In the genomic region with DNA sequence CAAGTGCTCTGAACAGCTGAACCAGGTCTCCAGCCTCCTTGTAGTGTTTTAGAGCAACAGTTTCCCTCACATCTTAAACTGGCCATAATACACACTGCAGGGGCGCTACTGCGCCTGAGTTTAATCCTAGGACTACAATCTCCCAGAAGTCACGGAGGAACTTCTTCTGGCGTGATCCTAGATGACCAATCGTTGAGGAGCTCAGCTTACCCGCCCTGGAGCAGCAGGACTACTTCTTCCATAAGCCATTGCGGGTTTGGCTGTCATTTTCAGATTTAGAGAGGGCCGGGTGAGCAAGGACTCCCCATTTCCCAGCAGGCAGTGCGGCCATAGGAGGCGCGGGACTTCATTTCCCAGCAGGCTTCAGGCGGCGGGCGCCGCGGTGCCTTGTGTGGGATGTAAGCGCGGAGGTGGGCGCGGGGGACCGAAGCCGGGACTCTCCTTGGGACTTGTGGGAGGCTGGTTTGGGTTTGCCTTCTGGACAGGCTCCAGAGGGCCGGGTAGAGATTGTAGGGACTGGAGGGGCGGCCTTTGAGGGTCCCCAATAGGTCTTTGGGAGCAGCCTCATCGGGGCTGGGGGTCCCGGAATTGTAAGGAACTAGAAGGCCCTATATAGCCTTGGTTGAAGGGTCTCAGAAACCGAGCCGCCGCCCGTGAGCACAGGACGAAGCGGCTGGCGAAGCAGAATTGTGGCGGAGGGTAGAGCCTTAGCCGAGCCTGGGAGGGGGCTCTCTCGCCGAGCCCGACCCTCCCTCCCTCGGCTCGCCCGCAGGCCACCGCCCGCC, we compare ENCODE assay signal across 8 mouse cellular contexts. TPM values are rescaled to one million over a fixed set of nuclear protein-coding genes. Genes with fewer than 3 reads are reported as not detected.
DNase-seq lines count a peak whose midpoint lies in the region; ATAC-seq and TF ChIP-seq lines count a peak whose summit lies in the region.

TSS of gene Men1 (plus strand) at position 307 of the 785 bp plus-strand sequence.

- peak within 1 kb of the TSS; percentile 93 for H3K4me2 ChIP-seq in embryonic facial prominence, embryonic 14.5 days (ENCODE audit: low read depth, low read length)
- H3K4me2 ChIP-seq in limb, embryonic 13.5 days (replicated peaks): peak within 1 kb of the TSS; percentile 96
- H3K4me2 ChIP-seq in midbrain, embryonic 16.5 days (ENCODE audit: low read length): peak within 1 kb of the TSS; percentile 96

- peak; percentile 73 for TF ChIP-seq CTCF in heart, adult 2 months (IDR thresholded peaks at IDR 0.05)

- H3K27me3 ChIP-seq in embryonic facial prominence, embryonic 14.5 days (replicated peaks; ENCODE audit: control insufficient read depth, insufficient read depth, low read length): no peaks in the 10 kb centered on the region
- H3K27me3 ChIP-seq in heart, adult 2 months (ENCODE audit: control insufficient read depth, insufficient read depth, low read length): no peaks in the 10 kb centered on the region
- H3K27me3 ChIP-seq in limb, embryonic 13.5 days: no peaks in the 10 kb centered on the region
- H3K27me3 ChIP-seq in midbrain, embryonic 16.5 days (ENCODE audit: control insufficient read depth, insufficient read depth, low read depth, low read length): no peaks in the 10 kb centered on the region

- H3K36me3 ChIP-seq in embryonic facial prominence, embryonic 14.5 days (ENCODE audit: control insufficient read depth, insufficient read depth, low read length): peaks cover 31% of the 10 kb centered on the region
- no peaks in the 10 kb centered on the region for H3K36me3 ChIP-seq in heart, adult 2 months (ENCODE audit: control insufficient read depth, insufficient read depth, low read length)
- H3K36me3 ChIP-seq in limb, embryonic 13.5 days: peaks cover 33% of the 10 kb centered on the region
- H3K36me3 ChIP-seq in midbrain, embryonic 16.5 days (ENCODE audit: control insufficient read depth, insufficient read depth, low read length): peaks cover 21% of the 10 kb centered on the region

- H3K27ac ChIP-seq in embryonic facial prominence, embryonic 14.5 days (replicated peaks; ENCODE audit: low read depth, low read length): peak within 1 kb of the TSS; percentile 83
- H3K27ac ChIP-seq in heart, adult 2 months: peak within 1 kb of the TSS; percentile 79
- peak within 1 kb of the TSS; percentile 82 for H3K27ac ChIP-seq in limb, embryonic 13.5 days
- peak within 1 kb of the TSS; percentile 81 for H3K27ac ChIP-seq in midbrain, embryonic 16.5 days (ENCODE audit: low read length)

- intact Hi-C loops in heart, adult 2 months (cut with DNase I): loop anchor here (10.0 kb wide), 2 partner anchors 250 to 370 kb away; partner anchors contain the start of genes Cdca5, Gm28374, Pola2 and Tmem262

- TF ChIP-seq POLR2A in heart, adult 2 months (IDR thresholded peaks at IDR 0.05; ENCODE audit: insufficient read depth, low read depth, low read length): peak; percentile 75

- peak; percentile 97 for ATAC-seq in embryonic facial prominence, embryonic 14.5 days (ENCODE audit: low read depth)
- peak; percentile 97 for ATAC-seq in limb, embryonic 13.5 days (ENCODE audit: low FRiP score, low read depth)
- ATAC-seq in midbrain, embryonic 16.5 days: peak; percentile 95

- H3K9me3 ChIP-seq in embryonic facial prominence, embryonic 14.5 days (ENCODE audit: control insufficient read depth, low read length): no peaks in the 10 kb centered on the region
- H3K9me3 ChIP-seq in limb, embryonic 13.5 days: no peaks in the 10 kb centered on the region
- no peaks in the 10 kb centered on the region for H3K9me3 ChIP-seq in midbrain, embryonic 16.5 days (replicated peaks; ENCODE audit: control insufficient read depth, low read length, poor library complexity, severe bottlenecking)

- peak within 1 kb of the TSS; percentile 89 for H3K9ac ChIP-seq in embryonic facial prominence, embryonic 14.5 days (ENCODE audit: low read depth, low read length)
- peak within 1 kb of the TSS; percentile 83 for H3K9ac ChIP-seq in heart, adult 2 months (ENCODE audit: low read depth, low read length)
- H3K9ac ChIP-seq in limb, embryonic 13.5 days: peak within 1 kb of the TSS; percentile 93
- H3K9ac ChIP-seq in midbrain, embryonic 16.5 days (ENCODE audit: low read depth, low read length): peak within 1 kb of the TSS; percentile 90

- peak within 1 kb of the TSS; percentile 91 for H3K4me3 ChIP-seq in embryonic facial prominence, embryonic 14.5 days (ENCODE audit: low read depth, low read length)
- peak within 1 kb of the TSS; percentile 97 for H3K4me3 ChIP-seq in heart, adult 2 months
- peak within 1 kb of the TSS; percentile 86 for H3K4me3 ChIP-seq in limb, embryonic 13.5 days
- peak within 1 kb of the TSS; percentile 86 for H3K4me3 ChIP-seq in midbrain, embryonic 16.5 days (ENCODE audit: low read depth, low read length)

- DNase-seq in 3T3-L1 (ENCODE audit: low read depth, low spot score): peak; percentile 99
- peak; percentile 70 to 83 for DNase-seq in adrenal gland, postnatal 4 days (ENCODE audit: low spot score in 2 of 2)
- peak; percentile 100 for DNase-seq in embryonic facial prominence, embryonic 14.5 days (ENCODE audit: low spot score)
- DNase-seq in heart, adult 2 months: peak; percentile 92 to 96
- peak; percentile 96 to 98 for DNase-seq in kidney, adult 8-10 months
- peak; percentile 80 to 94 for DNase-seq in spleen, postnatal 10 days (ENCODE audit: low spot score in 2 of 2)

- peaks cover 17% of the 10 kb centered on the region for H3K4me1 ChIP-seq in embryonic facial prominence, embryonic 14.5 days (ENCODE audit: control insufficient read depth, insufficient read depth, low read length)
- peaks cover 9% of the 10 kb centered on the region for H3K4me1 ChIP-seq in heart, adult 2 months (ENCODE audit: control insufficient read depth, insufficient read depth, low read length)
- H3K4me1 ChIP-seq in limb, embryonic 13.5 days: peaks cover 30% of the 10 kb centered on the region
- peaks cover 23% of the 10 kb centered on the region for H3K4me1 ChIP-seq in midbrain, embryonic 16.5 days (ENCODE audit: control insufficient read depth, insufficient read depth, low read length)

- under 1% methylated on average over 25 of the region's 43 CpGs for WGBS in embryonic facial prominence, embryonic 14.5 days
- WGBS in heart, adult 2 months: under 1% methylated on average over 43 of the region's 43 CpGs
- WGBS in limb, embryonic 13.5 days: under 1% methylated on average over 43 of the region's 43 CpGs
- 0% methylated on average over 39 of the region's 43 CpGs for WGBS in midbrain, embryonic 16.5 days

- no peaks in the 10 kb centered on the region; the same call in 1 of the 2 replicates for H3K79me2 ChIP-seq in heart, adult 2 months (replicated peaks; ENCODE audit: control insufficient read depth, insufficient read depth, low read length)

- TF ChIP-seq EP300 in heart, adult 2 months (IDR thresholded peaks at IDR 0.05; ENCODE audit: insufficient read depth, low read depth, low read length): 0 out of 2 replicates have a peak, but pooled peaks have one; percentile 42

RNA-seq across cellular contexts. Expression of gene Men1, which starts in this region (rescaled TPM):
- total RNA-seq in adrenal gland, postnatal 4 days (2021): 10 to 100 TPM; 44.3 to 47.5 TPM
- polyA plus RNA-seq in embryonic facial prominence, embryonic 14.5 days (2014; fragmentation: Nextera tagmentation; extraction: Ambion mirVana): 54.2 and 61.5 TPM in 2 replicates
- total RNA-seq in heart, adult 2 months (2021): 10 to 100 TPM; 13.9 to 14.0 TPM
- polyA plus RNA-seq in heart, adult 2 months (2012; rRNA removed): 19.4 and 19.6 TPM in 2 replicates
- polyA plus RNA-seq in limb, embryonic 13.5 days (2015; fragmentation: Nextera tagmentation; extraction: Ambion mirVana): 88.7 and 97.6 TPM in 2 replicates
- 71.4 and 74.8 TPM in 2 replicates for polyA plus RNA-seq in midbrain, embryonic 16.5 days (2015; fragmentation: Nextera tagmentation; extraction: Ambion mirVana)

Comparison
In these comparisons a context has a peak if more than half of its experiments do, and no peak if none do; other contexts are left out.
1. Peak in every context shown above with its lines: DNase-seq, ATAC-seq, H3K4me3 ChIP-seq and H3K27ac ChIP-seq.